Mouse (Mus musculus) lung, embryonic 15.5 days (tissue): ENCODE results near the gene Cadm4. TPM values are rescaled to one million over a fixed set of nuclear protein-coding genes. Genes with fewer than 3 reads are reported as not detected.
A peak's percentile ranks its signal among the peaks of the same experiment; 100 is the strongest.

Source experiments
- ATAC-seq: fragments of 200-750 bp; cut with Nextera tagmentation; 2 replicates; pipeline ENCODE4 v1.8.0; 2017; ENCODE audit warnings: moderate number of reproducible peaks, borderline replicate concordance; ENCODE audit not compliant: low FRiP score, low TSS enrichment; ENCODE audit errors: extremely low read depth
- H3K27ac ChIP-seq: fragments of 300-500 bp; sonication (generic); 2 replicates; pipeline ENCODE4 v1.5.1; 2015; ENCODE audit warnings: moderate library complexity, mild to moderate bottlenecking, inconsistent platforms
- H3K27me3 ChIP-seq: fragments of 300-500 bp; sonication (generic); 2 replicates; pipeline ENCODE4 v1.6.1; 2015; ENCODE audit warnings: inconsistent platforms
- H3K36me3 ChIP-seq: fragments of 300-500 bp; sonication (generic); 2 replicates; pipeline ENCODE4 v1.6.1; 2015; ENCODE audit warnings: inconsistent platforms
- H3K4me1 ChIP-seq: fragments of 300-500 bp; sonication (generic); 2 replicates; pipeline ENCODE4 v1.6.1; 2015; ENCODE audit warnings: inconsistent platforms
- H3K4me2 ChIP-seq: fragments of 300-500 bp; sonication (generic); 2 replicates; pipeline ENCODE4 v1.6.1; 2015; ENCODE audit warnings: inconsistent platforms, mild to moderate bottlenecking, moderate library complexity
- H3K4me3 ChIP-seq: fragments of 300-500 bp; sonication (generic); 2 replicates; pipeline ENCODE4 v1.5.1; 2015; ENCODE audit warnings: mild to moderate bottlenecking, inconsistent platforms
- H3K9ac ChIP-seq: fragments of 300-500 bp; sonication (generic); 2 replicates; pipeline ENCODE4 v1.6.1; 2015; ENCODE audit warnings: inconsistent platforms
- H3K9me3 ChIP-seq: fragments of 300-500 bp; sonication (generic); 2 replicates; pipeline ENCODE4 v1.6.1; 2016; ENCODE audit warnings: inconsistent platforms
- WGBS: fragments of 180-500 bp; shearing (Covaris S2); methylation state at CpG from one replicate; pipeline ENCODE4 v1.1.7; 2015; 5-methylcytosine and 5-hydroxymethylcytosine counted together
- polyA plus RNA-seq: library from polyadenylated mRNA; unstranded; fragments of >200 nt; fragmentation: Nextera tagmentation; extraction: Ambion mirVana; gene quantifications from 2 replicates; pipeline ENCODE4 v1.2.1, GENCODE M21; 2015

Cadm4 gene
- polyA plus RNA-seq = 2.8 and 3.5 TPM in 2 replicates

- under 1% methylated on average over 70 of the region's 83 CpGs for WGBS
- peak; percentile 84 for ATAC-seq
- no peaks in the 10 kb centered on the region for H3K36me3 ChIP-seq
Observed at GRCm38 (mm10) chr7:24481474-24482207, at the start of gene Cadm4. Gene Cadm4, plus strand, starts transcription at chr7:24482023.

GRCm38 (mm10) chr7:24435305-24435704, 46.5 kb upstream of the Cadm4 start:
- H3K4me2 ChIP-seq = no peak overlapping the region
- no peaks in the 10 kb centered on the region for H3K9me3 ChIP-seq
- no peaks in the 10 kb centered on the region for H3K36me3 ChIP-seq
- H3K4me3 ChIP-seq = no peak overlapping the region
- no peak overlapping the region for H3K27ac ChIP-seq
- WGBS = 71% methylated on average over 5 of the region's 5 CpGs
- H3K27me3 ChIP-seq = peaks cover 23% of the 10 kb centered on the region
- ATAC-seq = no peak
- 0 out of 2 replicates have a peak, but pooled peaks cover 6% of the 10 kb centered on the region for H3K4me1 ChIP-seq
- H3K9ac ChIP-seq = no peak overlapping the region

More at GRCm38 (mm10) chr7:24481474-24482207, at the start of gene Cadm4:
- no peak within 1 kb of the TSS for H3K27ac ChIP-seq
- H3K4me2 ChIP-seq = peak within 1 kb of the TSS; percentile 93
- H3K9me3 ChIP-seq = no peaks in the 10 kb centered on the region
- H3K9ac ChIP-seq = peak within 1 kb of the TSS; percentile 37
- peaks cover 53% of the 10 kb centered on the region for H3K27me3 ChIP-seq
- peak within 1 kb of the TSS; percentile 60 for H3K4me3 ChIP-seq
- H3K4me1 ChIP-seq = peaks cover 11% of the 10 kb centered on the region

DNA sequence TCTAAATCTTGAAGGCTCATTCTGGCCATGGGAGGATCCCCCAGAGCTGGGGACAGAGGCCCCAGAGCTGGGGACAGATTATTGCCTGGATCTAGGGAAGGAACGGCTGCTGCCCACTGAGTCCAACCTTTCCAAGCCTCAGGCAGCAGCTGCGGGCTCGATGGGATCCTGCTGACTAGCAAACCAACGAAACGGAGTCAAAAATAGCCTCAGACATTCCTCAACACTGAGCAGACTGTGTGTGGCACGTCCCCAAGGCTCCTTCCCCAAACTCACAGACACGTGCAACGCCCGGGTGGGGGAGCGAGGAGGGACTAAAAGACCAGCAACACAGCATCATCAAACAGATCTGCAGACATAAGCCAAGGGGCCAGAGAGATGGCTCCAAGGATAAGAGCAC, 43.8 kb upstream of the Cadm4 start:
- H3K4me3 ChIP-seq = no peak overlapping the region
- no peaks in the 10 kb centered on the region for H3K4me1 ChIP-seq
- H3K9me3 ChIP-seq = no peaks in the 10 kb centered on the region
- H3K9ac ChIP-seq = no peak overlapping the region
- H3K36me3 ChIP-seq = no peaks in the 10 kb centered on the region
- no peak for ATAC-seq
- peaks cover 10% of the 10 kb centered on the region for H3K27me3 ChIP-seq
- WGBS = 50% methylated on average over 10 of the region's 10 CpGs
- no peak overlapping the region for H3K4me2 ChIP-seq
- no peak overlapping the region for H3K27ac ChIP-seq

DNA sequence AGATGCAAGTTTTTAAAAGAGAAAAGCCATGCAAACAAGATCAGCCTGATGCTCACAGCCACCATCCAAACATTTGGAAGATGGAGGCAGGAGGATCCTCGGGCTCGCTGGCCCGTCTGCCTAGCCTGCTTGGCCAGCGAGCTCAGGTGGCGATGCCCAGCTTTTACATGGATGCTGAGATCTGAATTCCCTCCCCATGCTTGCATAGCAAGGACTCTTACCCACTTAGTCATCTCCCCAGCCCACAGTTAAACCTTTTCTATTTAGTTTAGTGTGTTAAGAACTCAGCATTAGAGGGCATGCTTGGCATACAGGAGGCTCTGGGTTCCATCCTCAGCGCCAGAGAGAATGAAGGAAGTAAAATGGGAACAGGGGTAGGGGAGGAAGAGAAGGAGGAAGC, 42.6 kb upstream of the Cadm4 start:
- no peak overlapping the region for H3K4me2 ChIP-seq
- no peak overlapping the region for H3K9ac ChIP-seq
- H3K9me3 ChIP-seq = no peaks in the 10 kb centered on the region
- H3K36me3 ChIP-seq = no peaks in the 10 kb centered on the region
- no peak for ATAC-seq
- H3K27ac ChIP-seq = no peak overlapping the region
- WGBS = 79% methylated on average over 6 of the region's 6 CpGs
- H3K4me3 ChIP-seq = no peak overlapping the region
- no peaks in the 10 kb centered on the region for H3K27me3 ChIP-seq
- H3K4me1 ChIP-seq = no peaks in the 10 kb centered on the region

GRCm38 (mm10) chr7:24439891-24440290, 41.9 kb upstream of the Cadm4 start:
- Histone ChIP-seq H3K36me3 (no peaks in the 10 kb centered on the region), H3K9ac (no peak overlapping the region), H3K9me3 (no peaks in the 10 kb centered on the region), H3K4me1 (no peaks in the 10 kb centered on the region), H3K27ac (no peak overlapping the region), H3K4me3 (no peak overlapping the region), H3K4me2 (no peak overlapping the region), H3K27me3 (no peaks in the 10 kb centered on the region)
- 43% methylated on average over 7 of the region's 7 CpGs for WGBS
- ATAC-seq = no peak

DNA sequence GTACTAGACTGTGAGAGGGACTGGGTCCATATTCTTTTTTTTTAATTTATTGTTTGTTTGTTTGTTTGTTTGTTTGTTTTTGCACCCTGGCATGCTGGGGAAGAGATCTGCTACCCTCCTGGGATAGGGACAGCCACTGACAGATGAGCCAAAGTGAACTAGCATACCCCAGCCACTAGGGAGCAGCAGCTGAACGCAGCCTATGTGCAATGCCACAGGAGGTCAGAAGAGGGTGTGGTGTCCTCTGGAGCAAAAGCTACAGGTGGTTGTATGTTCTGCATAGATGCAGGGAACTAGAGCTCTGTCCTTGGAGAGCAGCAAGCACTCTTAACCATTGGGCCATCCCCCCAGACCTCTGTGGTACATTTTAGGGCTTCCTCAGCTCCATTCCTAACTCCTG, 40.0 kb upstream of the Cadm4 start:
- Histone ChIP-seq H3K36me3 (no peaks in the 10 kb centered on the region), H3K4me3 (no peak overlapping the region), H3K27ac (no peak overlapping the region), H3K4me1 (no peaks in the 10 kb centered on the region), H3K9me3 (no peaks in the 10 kb centered on the region), H3K4me2 (no peak overlapping the region), H3K9ac (no peak overlapping the region), H3K27me3 (no peaks in the 10 kb centered on the region)
- ATAC-seq = no peak
- 0% methylated on average over 1 of the region's 1 CpGs for WGBS

DNA sequence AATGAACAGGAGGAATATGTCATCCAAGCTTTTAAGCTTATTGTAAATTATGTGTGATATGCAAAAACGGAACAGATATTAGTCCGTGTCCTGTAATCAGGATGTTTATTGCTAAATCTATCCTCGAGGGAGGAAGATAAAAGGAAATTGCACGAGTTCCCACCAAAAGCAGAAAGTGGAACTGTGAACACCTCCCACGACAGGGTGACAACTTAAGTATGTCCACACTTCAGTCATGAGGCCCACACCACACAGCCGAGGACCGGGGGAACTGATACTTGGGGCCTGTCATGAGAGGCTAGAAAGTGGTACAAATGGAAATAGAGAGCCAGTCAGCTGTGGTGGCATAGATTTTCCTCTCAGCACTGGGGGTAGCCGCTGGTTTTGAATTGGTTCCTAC, 39.5 kb upstream of the Cadm4 start:
- no peak overlapping the region for H3K4me2 ChIP-seq
- H3K9ac ChIP-seq = no peak overlapping the region
- H3K4me1 ChIP-seq = no peaks in the 10 kb centered on the region
- no peak for ATAC-seq
- WGBS = 39% methylated on average over 8 of the region's 8 CpGs
- H3K9me3 ChIP-seq = no peaks in the 10 kb centered on the region
- H3K4me3 ChIP-seq = no peak overlapping the region
- no peaks in the 10 kb centered on the region for H3K27me3 ChIP-seq
- no peak overlapping the region for H3K27ac ChIP-seq
- no peaks in the 10 kb centered on the region for H3K36me3 ChIP-seq

GRCm38 (mm10) chr7:24445266-24445926, 36.4 kb upstream of the Cadm4 start:
- Histone ChIP-seq H3K9ac (no peak overlapping the region), H3K27me3 (no peaks in the 10 kb centered on the region), H3K36me3 (no peaks in the 10 kb centered on the region), H3K4me1 (no peaks in the 10 kb centered on the region), H3K4me3 (no peak overlapping the region), H3K4me2 (no peak overlapping the region), H3K9me3 (no peaks in the 10 kb centered on the region), H3K27ac (no peak overlapping the region)
- ATAC-seq = no peak
- WGBS = 85% methylated on average over 9 of the region's 9 CpGs

- H3K4me1 ChIP-seq = no peaks in the 10 kb centered on the region
- H3K27me3 ChIP-seq = no peaks in the 10 kb centered on the region
- H3K4me2 ChIP-seq = no peak overlapping the region
- no peak for ATAC-seq
- 70% methylated on average over 7 of the region's 7 CpGs for WGBS
- no peak overlapping the region for H3K27ac ChIP-seq
- no peaks in the 10 kb centered on the region for H3K9me3 ChIP-seq
- H3K36me3 ChIP-seq = no peaks in the 10 kb centered on the region
- no peak overlapping the region for H3K9ac ChIP-seq
- H3K4me3 ChIP-seq = no peak overlapping the region
Observed at GRCm38 (mm10) chr7:24446697-24447340, 35.0 kb upstream of the Cadm4 start.

GRCm38 (mm10) chr7:24448782-24449517, 32.9 kb upstream of the Cadm4 start:
- no peak overlapping the region for H3K4me3 ChIP-seq
- H3K27me3 ChIP-seq = no peaks in the 10 kb centered on the region
- H3K4me1 ChIP-seq = peaks cover 3% of the 10 kb centered on the region; the same call in 1 of the 2 replicates
- H3K27ac ChIP-seq = no peak overlapping the region
- WGBS = 48% methylated on average over 14 of the region's 14 CpGs
- ATAC-seq = no peak
- no peaks in the 10 kb centered on the region for H3K9me3 ChIP-seq
- no peak overlapping the region for H3K4me2 ChIP-seq
- H3K9ac ChIP-seq = no peak overlapping the region
- H3K36me3 ChIP-seq = no peaks in the 10 kb centered on the region

GRCm38 (mm10) chr7:24450585-24451017, 31.2 kb upstream of the Cadm4 start:
- no peak overlapping the region for H3K27ac ChIP-seq
- H3K4me2 ChIP-seq = no peak overlapping the region
- no peaks in the 10 kb centered on the region for H3K27me3 ChIP-seq
- ATAC-seq = no peak
- no peak overlapping the region for H3K4me3 ChIP-seq
- H3K36me3 ChIP-seq = no peaks in the 10 kb centered on the region
- H3K9me3 ChIP-seq = no peaks in the 10 kb centered on the region
- WGBS = 44% methylated on average over 9 of the region's 9 CpGs
- H3K9ac ChIP-seq = no peak overlapping the region
- peaks cover 3% of the 10 kb centered on the region; the same call in 1 of the 2 replicates for H3K4me1 ChIP-seq
